Mouse (Mus musculus) heart, postnatal 0 days (tissue): ENCODE measurements at regions not wholly inside any gene's neighbourhood (a gene's known extent, or its start where the extent isn't known, plus 50 kb on each side); places are given as distances from the start of the nearest gene placed in this dataset.

Experiments used
- ATAC-seq: fragments of 200-750 bp; cut with Nextera tagmentation; 2 replicates; pipeline ENCODE4 v1.8.0; 2017; ENCODE audit warnings: low read depth, moderate number of reproducible peaks, moderate library complexity; ENCODE audit not compliant: insufficient read depth
- DNase-seq: peaks from one replicate; pipeline ENCODE4 v3.0.0-alpha.2; 2016; ENCODE audit warnings: low spot score
- H3K27ac ChIP-seq: fragments of 300-500 bp; sonication (generic); 2 replicates; pipeline ENCODE4 v1.5.1; 2014; ENCODE audit warnings: low read depth, mild to moderate bottlenecking
- H3K27me3 ChIP-seq: fragments of 300-500 bp; sonication (generic); 2 replicates; pipeline ENCODE4 v1.6.1; 2014; ENCODE audit warnings: low read length, mixed read lengths; ENCODE audit not compliant: control insufficient read depth, insufficient read depth
- H3K36me3 ChIP-seq: fragments of 300-500 bp; sonication (generic); replicated peaks from 2 replicates; pipeline ENCODE4 v1.6.1; 2014; ENCODE audit warnings: low read length, mixed read lengths; ENCODE audit not compliant: control insufficient read depth, insufficient read depth
- H3K4me1 ChIP-seq: fragments of 300-500 bp; sonication (generic); 2 replicates; pipeline ENCODE4 v1.6.1; 2014; ENCODE audit warnings: antibody characterized with exemption; ENCODE audit not compliant: control insufficient read depth, insufficient read depth
- H3K4me2 ChIP-seq: fragments of 300-500 bp; sonication (generic); 2 replicates; pipeline ENCODE4 v1.6.1; 2014; ENCODE audit warnings: low read depth, mild to moderate bottlenecking, low read length, moderate library complexity
- H3K4me3 ChIP-seq: fragments of 300-500 bp; sonication (generic); 2 replicates; pipeline ENCODE4 v1.5.1; 2014; ENCODE audit warnings: low read depth, low read length
- H3K9ac ChIP-seq: fragments of 300-500 bp; sonication (generic); replicated peaks from 2 replicates; pipeline ENCODE4 v1.6.1; 2014; ENCODE audit warnings: low read depth, low read length, mixed read lengths
- H3K9me3 ChIP-seq: fragments of 300-500 bp; sonication (generic); replicated peaks from 2 replicates; pipeline ENCODE4 v1.6.1; 2016; ENCODE audit warnings: low read length; ENCODE audit not compliant: control insufficient read depth
- CTCF ChIP-seq: IDR thresholded peaks from 2 replicates; pipeline ENCODE4 v1.5.1; 2016; ENCODE audit warnings: antibody characterized with exemption, control low read depth, low read depth
- EP300 ChIP-seq: IDR thresholded peaks from 2 replicates; pipeline ENCODE4 v1.6.1; 2016; ENCODE audit warnings: antibody characterized with exemption, low read depth
- WGBS: fragments of 180-500 bp; shearing (Covaris S2); extraction: QIAGEN DNeasy Blood & Tissue Kit; methylation state at CpG from one replicate; pipeline ENCODE4 v1.1.7; 2014; 5-methylcytosine and 5-hydroxymethylcytosine counted together

- TF ChIP-seq CTCF (no peak), EP300 (no peak)
- Histone ChIP-seq H3K4me3 (no peak overlapping the region), H3K36me3 (no peaks in the 10 kb centered on the region), H3K27ac (no peak overlapping the region), H3K27me3 (no peaks in the 10 kb centered on the region), H3K4me1 (no peaks in the 10 kb centered on the region), H3K9ac (no peak overlapping the region), H3K4me2 (no peak overlapping the region), H3K9me3 (no peaks in the 10 kb centered on the region)
- WGBS = 51% methylated on average over 4 of the region's 4 CpGs
- no peak for DNase-seq
- ATAC-seq = no peak
These were observed 287.9 kb upstream of the Xylt1 start for GRCm38 (mm10) chr7:117092860-117093259.

- WGBS = 67% methylated on average over 3 of the region's 3 CpGs
- Histone ChIP-seq H3K4me2 (no peak overlapping the region), H3K9ac (no peak overlapping the region), H3K4me3 (no peak overlapping the region), H3K27me3 (no peaks in the 10 kb centered on the region), H3K9me3 (no peaks in the 10 kb centered on the region), H3K36me3 (no peaks in the 10 kb centered on the region), H3K4me1 (no peaks in the 10 kb centered on the region), H3K27ac (no peak overlapping the region)
- TF ChIP-seq EP300 (no peak), CTCF (no peak)
- ATAC-seq = no peak
- DNase-seq = no peak
These were observed 283.2 kb upstream of the Xylt1 start for GRCm38 (mm10) chr7:117097618-117098017.

GRCm38 (mm10) chr7:117099041-117099440, 281.7 kb upstream of the Xylt1 start:
- H3K9ac ChIP-seq = no peak overlapping the region
- no peaks in the 10 kb centered on the region for H3K9me3 ChIP-seq
- TF ChIP-seq EP300 = no peak
- TF ChIP-seq CTCF = no peak
- H3K4me1 ChIP-seq = no peaks in the 10 kb centered on the region
- H3K4me2 ChIP-seq = no peak overlapping the region
- no peaks in the 10 kb centered on the region for H3K36me3 ChIP-seq
- H3K4me3 ChIP-seq = no peak overlapping the region
- DNase-seq (no peak), ATAC-seq (no peak)
- H3K27ac ChIP-seq = no peak overlapping the region
- 62% methylated on average over 6 of the region's 6 CpGs for WGBS
- H3K27me3 ChIP-seq = no peaks in the 10 kb centered on the region

GRCm38 (mm10) chr7:117103035-117103434, 277.7 kb upstream of the Xylt1 start:
- Histone ChIP-seq H3K4me1 (no peaks in the 10 kb centered on the region), H3K4me3 (no peak overlapping the region), H3K27me3 (no peaks in the 10 kb centered on the region), H3K36me3 (no peaks in the 10 kb centered on the region), H3K4me2 (no peak overlapping the region), H3K27ac (no peak overlapping the region), H3K9me3 (no peaks in the 10 kb centered on the region), H3K9ac (no peak overlapping the region)
- ATAC-seq (no peak), DNase-seq (no peak)
- no peak for TF ChIP-seq CTCF
- no peak for TF ChIP-seq EP300
- WGBS = 36% methylated on average over 5 of the region's 5 CpGs

- Histone ChIP-seq H3K36me3 (no peaks in the 10 kb centered on the region), H3K4me1 (no peaks in the 10 kb centered on the region), H3K9ac (no peak overlapping the region), H3K9me3 (no peaks in the 10 kb centered on the region), H3K4me2 (no peak overlapping the region), H3K4me3 (no peak overlapping the region), H3K27me3 (no peaks in the 10 kb centered on the region), H3K27ac (no peak overlapping the region)
- ATAC-seq = no peak
- 77% methylated on average over 7 of the region's 7 CpGs for WGBS
- no peak for DNase-seq
- TF ChIP-seq EP300 = no peak
- TF ChIP-seq CTCF = no peak
These were observed 274.0 kb upstream of the Xylt1 start for GRCm38 (mm10) chr7:117106691-117107191.

GRCm38 (mm10) chr7:117108391-117108790, 272.4 kb upstream of the Xylt1 start:
- H3K36me3 ChIP-seq = no peaks in the 10 kb centered on the region

More at GRCm38 (mm10) chr7:117108391-117108790, 272.4 kb upstream of the Xylt1 start:
- DNase-seq (no peak), ATAC-seq (no peak)
- no peaks in the 10 kb centered on the region for H3K4me1 ChIP-seq
- H3K4me3 ChIP-seq = no peak overlapping the region
- no peak overlapping the region for H3K27ac ChIP-seq
- H3K9ac ChIP-seq = no peak overlapping the region
- H3K4me2 ChIP-seq = no peak overlapping the region
- H3K9me3 ChIP-seq = no peaks in the 10 kb centered on the region
- 38% methylated on average over 3 of the region's 3 CpGs for WGBS
- TF ChIP-seq EP300 = no peak
- no peak for TF ChIP-seq CTCF
- H3K27me3 ChIP-seq = no peaks in the 10 kb centered on the region
